ENCODE assay signal across 11 mouse cellular contexts in genomic region chrX:12286910-12287522, GRCm38 (mm10).
A peak's percentile ranks its signal among the peaks of the same experiment; 100 is the strongest.
DNase-seq lines count a peak whose midpoint lies in the region; ATAC-seq and TF ChIP-seq lines count a peak whose summit lies in the region.
"Had no signal": no experiment of that assay in that cellular context is flagged by ENCODE, and none has a peak within 500 bp of the region (broad histone marks: within the 10 kb centered on the region; RNA-seq: fewer than 3 reads in every experiment).

No protein-coding gene starts in this region.

- 21% methylated on average over 18 of the region's 18 CpGs for WGBS in kidney, embryonic 14.5 days
- 24% methylated on average over 18 of the region's 18 CpGs for WGBS in kidney, embryonic 15.5 days
- 35% methylated on average over 18 of the region's 18 CpGs for WGBS in intestine, postnatal 0 days

- H3K27me3 ChIP-seq in kidney, embryonic 14.5 days (ENCODE audit: control insufficient read depth, insufficient read depth, low read length) = no peaks in the 10 kb centered on the region; the same call in 1 of the 2 replicates
- H3K27me3 ChIP-seq in kidney, embryonic 15.5 days = peaks cover 53% of the 10 kb centered on the region
- H3K27me3 ChIP-seq in intestine, postnatal 0 days (replicated peaks; ENCODE audit: control insufficient read depth, insufficient read depth, low read length) = 0 out of 2 replicates have a peak, but pooled peaks cover 3% of the 10 kb centered on the region

- TF ChIP-seq CTCF in intestine, postnatal 0 days (IDR thresholded peaks at IDR 0.05; ENCODE audit: low read depth) = peak; percentile 42

- no peaks in the 10 kb centered on the region for H3K36me3 ChIP-seq in kidney, embryonic 14.5 days (ENCODE audit: control insufficient read depth, insufficient read depth, low read length)
- no peaks in the 10 kb centered on the region for H3K36me3 ChIP-seq in kidney, embryonic 15.5 days
- no peaks in the 10 kb centered on the region for H3K36me3 ChIP-seq in intestine, postnatal 0 days (ENCODE audit: control insufficient read depth, insufficient read depth)

- no peak overlapping the region for H3K27ac ChIP-seq in kidney, embryonic 14.5 days (ENCODE audit: low read depth, low read length)
- no peak overlapping the region for H3K27ac ChIP-seq in kidney, embryonic 15.5 days
- no peak overlapping the region for H3K27ac ChIP-seq in intestine, postnatal 0 days (ENCODE audit: low read depth, low read length)

- ATAC-seq in kidney, embryonic 14.5 days (ENCODE audit: low FRiP score, low TSS enrichment) = 0 out of 2 replicates have a peak, but pooled peaks have one; percentile 8
- no peak for ATAC-seq in kidney, embryonic 15.5 days (replicated peaks; ENCODE audit: low FRiP score)
- ATAC-seq in intestine, postnatal 0 days = no peak
- no peak for ATAC-seq in erythroblast, adult 5-6 weeks (replicated peaks; ENCODE audit: low FRiP score, poor library complexity, severe bottlenecking)

- H3K4me3 ChIP-seq in kidney, embryonic 14.5 days (ENCODE audit: low read length) = no peak overlapping the region
- no peak overlapping the region for H3K4me3 ChIP-seq in kidney, embryonic 15.5 days (replicated peaks)
- no peak overlapping the region for H3K4me3 ChIP-seq in intestine, postnatal 0 days (ENCODE audit: low read depth, low read length)

- no peaks in the 10 kb centered on the region for H3K4me1 ChIP-seq in kidney, embryonic 14.5 days (ENCODE audit: control insufficient read depth, insufficient read depth, low read length)
- 0 out of 2 replicates have a peak, but pooled peaks cover 8% of the 10 kb centered on the region for H3K4me1 ChIP-seq in kidney, embryonic 15.5 days
- no peaks in the 10 kb centered on the region for H3K4me1 ChIP-seq in intestine, postnatal 0 days (replicated peaks; ENCODE audit: control insufficient read depth, insufficient read depth, low read length)

- no peak overlapping the region for H3K9ac ChIP-seq in kidney, embryonic 14.5 days (ENCODE audit: low read depth, low read length)
- H3K9ac ChIP-seq in kidney, embryonic 15.5 days = no peak overlapping the region
- H3K9ac ChIP-seq in intestine, postnatal 0 days (ENCODE audit: low read depth, low read length) = no peak overlapping the region

- intact Hi-C loops in heart, postnatal 14 days (cut with DNase I) = no loop called here

- peak; percentile 53 for DNase-seq in heart, adult 11 months
- DNase-seq in heart, postnatal 14 days = no peak
- peak; percentile 28 for DNase-seq in ES-CJ7 (ENCODE audit: low read depth, low spot score)
- no peak for DNase-seq in lung, postnatal 14 days
- DNase-seq: gastrocnemius, postnatal 36 days; lung, postnatal 36 days; thymus, adult 2 months had no signal

- no peak overlapping the region; the same call in 1 of the 2 replicates for H3K4me2 ChIP-seq in kidney, embryonic 14.5 days (replicated peaks; ENCODE audit: low read depth, low read length)
- H3K4me2 ChIP-seq in kidney, embryonic 15.5 days = no peak overlapping the region
- H3K4me2 ChIP-seq in intestine, postnatal 0 days (replicated peaks; ENCODE audit: low read depth) = no peak overlapping the region; the same call in 1 of the 2 replicates

- no peaks in the 10 kb centered on the region for H3K9me3 ChIP-seq in kidney, embryonic 14.5 days (ENCODE audit: control insufficient read depth, low read length)
- no peaks in the 10 kb centered on the region for H3K9me3 ChIP-seq in kidney, embryonic 15.5 days (replicated peaks)
- no peaks in the 10 kb centered on the region for H3K9me3 ChIP-seq in intestine, postnatal 0 days (ENCODE audit: control insufficient read depth)

Comparison
In these comparisons a context has a peak if more than half of its experiments do, and no peak if none do; other contexts are left out.
1. DNase-seq: peak in heart, adult 11 months (single experiment) and ES-CJ7 (single experiment); none in heart, postnatal 14 days (0 of 2) and lung, postnatal 14 days (single experiment).